Mouse (Mus musculus): Measurements from ENCODE around the gene Sytl1.
A peak's percentile ranks its signal among the peaks of the same experiment; 100 is the strongest.

DNA sequence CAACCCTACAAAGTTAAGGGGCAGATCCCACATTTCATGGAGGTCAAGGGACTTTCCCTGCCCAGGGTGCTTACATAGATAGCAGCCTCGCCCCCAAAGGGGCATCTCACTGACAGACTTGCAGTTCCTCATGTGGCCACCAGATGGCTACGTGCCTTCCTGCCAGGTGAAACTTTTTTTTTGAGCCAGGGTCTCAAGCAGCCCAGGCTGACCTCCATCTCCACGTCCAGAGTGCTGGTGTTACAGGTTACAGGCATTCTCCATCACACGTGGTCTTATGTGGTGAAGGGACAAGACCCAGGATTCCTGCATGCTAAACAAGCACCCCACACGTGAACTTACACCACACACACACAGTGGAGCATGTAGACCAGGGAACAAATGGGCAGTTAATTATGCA lies 45.3 kb downstream of the Sytl1 start:
- TF ChIP-seq POLR2A (IDR thresholded peaks at IDR 0.05; ENCODE audit: extremely low read depth, insufficient read depth, low read length) (no peak), CTCF (IDR thresholded peaks at IDR 0.05; ENCODE audit: extremely low read depth, insufficient read depth, low read length) (peak; percentile 86)

Data from cortical plate, adult 2 months (tissue).